Mouse (Mus musculus) embryo, embryonic 11 days (tissue): Measurements from ENCODE around the gene Sbk3.

Experiments used
- DNase-seq: peaks from one replicate; pipeline ENCODE4 v3.0.0-alpha.2; 2015

Gene Sbk3

DNA sequence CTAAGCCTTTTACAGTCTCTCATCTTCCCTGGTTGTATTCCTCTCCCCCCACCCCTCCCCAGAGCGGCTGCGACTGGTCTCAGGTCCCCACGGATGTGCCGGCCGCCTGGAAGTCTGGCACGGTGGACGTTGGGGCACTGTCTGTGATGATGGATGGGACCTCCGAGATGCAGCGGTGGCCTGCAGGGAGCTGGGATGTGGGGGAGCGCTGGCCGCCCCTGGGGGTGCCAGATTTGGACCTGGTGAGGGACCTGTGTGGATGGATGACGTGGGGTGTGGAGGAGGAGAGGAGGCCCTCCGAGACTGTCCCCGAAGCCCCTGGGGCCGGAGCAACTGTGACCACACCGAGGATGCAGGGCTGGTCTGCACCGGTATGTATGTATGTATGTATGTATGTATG lies 42.6 kb downstream of the Sbk3 start:
- no peak for DNase-seq

DNA sequence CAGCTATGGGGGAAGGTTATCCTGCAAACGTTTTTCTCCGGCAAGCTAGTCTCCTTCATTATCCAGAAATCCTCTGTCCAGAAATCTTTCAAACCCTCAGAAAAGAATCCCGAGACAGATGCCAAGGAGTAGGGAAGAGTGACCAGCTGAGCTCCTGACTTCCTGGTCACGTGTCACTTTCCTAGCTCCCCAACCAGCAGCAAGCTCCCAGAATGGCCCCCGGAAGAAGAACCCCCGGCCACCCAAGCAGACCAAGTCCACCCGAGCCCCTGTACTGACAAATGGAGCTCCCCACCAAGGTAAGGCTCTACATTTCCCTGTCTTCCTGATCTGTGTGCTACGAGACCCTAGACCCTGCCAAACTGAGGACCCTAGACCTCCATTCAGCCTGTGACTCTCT lies 43.3 kb downstream of the Sbk3 start:
- DNase-seq: no peak

DNA sequence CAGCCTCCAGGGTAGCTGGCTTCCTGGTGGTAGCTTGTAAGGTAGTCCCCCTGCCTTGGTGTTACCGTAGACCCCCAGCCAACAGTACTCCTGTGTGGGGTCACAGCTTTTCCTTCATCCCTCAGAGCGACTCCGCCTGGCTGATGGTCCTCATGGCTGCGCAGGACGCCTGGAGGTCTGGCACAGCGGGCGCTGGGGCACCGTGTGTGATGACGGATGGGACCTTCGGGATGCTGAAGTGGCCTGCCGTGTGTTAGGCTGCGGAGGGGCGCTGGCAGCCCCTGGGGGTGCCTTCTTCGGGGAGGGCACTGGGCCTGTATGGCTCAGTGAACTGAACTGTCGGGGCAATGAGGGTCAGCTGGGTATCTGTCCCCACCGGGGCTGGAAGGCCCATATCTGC lies 44.1 kb downstream of the Sbk3 start:
- no peak for DNase-seq

DNA sequence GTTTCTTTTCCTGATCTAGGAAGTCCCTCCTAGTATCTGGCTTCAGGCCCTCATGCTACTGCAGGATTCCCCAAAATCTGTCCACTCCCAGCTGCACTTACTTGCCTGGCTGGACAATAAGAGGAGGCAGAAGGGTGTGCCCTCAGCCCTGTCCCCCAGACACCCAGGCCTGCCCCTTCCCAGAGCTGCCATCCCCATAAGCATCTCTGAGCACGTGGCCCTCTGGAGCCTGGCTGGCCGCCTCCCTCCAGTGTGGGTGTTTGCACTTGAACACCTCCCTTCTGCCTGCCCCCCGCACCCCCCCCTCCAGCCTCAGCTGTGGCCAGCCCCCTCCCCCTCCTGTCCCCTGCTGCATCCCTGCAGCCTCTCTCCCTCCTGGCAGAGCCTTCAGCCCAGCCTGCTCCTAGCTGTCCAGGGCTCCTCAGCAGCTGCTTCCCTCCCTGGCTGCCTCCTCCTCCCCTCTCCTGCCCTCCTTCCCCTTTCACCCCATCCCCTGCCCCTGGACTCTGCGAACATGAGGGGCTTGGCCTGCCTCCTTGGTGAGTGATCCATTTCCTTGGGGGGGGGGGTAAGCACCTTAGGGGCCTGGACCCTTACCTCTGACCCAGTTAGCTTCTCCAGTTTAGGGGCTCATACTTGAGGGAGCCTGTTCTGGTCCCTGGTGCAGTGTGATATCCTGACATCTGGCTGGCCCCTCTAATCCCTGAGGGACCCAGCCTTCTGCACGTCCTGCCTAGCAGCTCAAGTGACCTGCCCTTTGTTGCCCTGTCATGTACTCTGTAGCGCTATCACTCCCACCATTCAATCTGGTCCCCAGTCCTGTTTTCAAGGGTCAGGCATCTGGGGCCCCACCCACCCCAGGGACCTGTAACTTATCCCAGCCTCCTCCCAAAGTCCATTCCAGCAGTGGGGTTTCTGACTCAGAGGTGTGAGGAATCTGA lies 45.3 kb downstream of the Sbk3 start, which contains the start of gene Ssc5d:
TSS of gene Ssc5d (plus strand) at position 345 of the 941 bp plus-strand sequence.
- peak; percentile 71 for DNase-seq

DNA sequence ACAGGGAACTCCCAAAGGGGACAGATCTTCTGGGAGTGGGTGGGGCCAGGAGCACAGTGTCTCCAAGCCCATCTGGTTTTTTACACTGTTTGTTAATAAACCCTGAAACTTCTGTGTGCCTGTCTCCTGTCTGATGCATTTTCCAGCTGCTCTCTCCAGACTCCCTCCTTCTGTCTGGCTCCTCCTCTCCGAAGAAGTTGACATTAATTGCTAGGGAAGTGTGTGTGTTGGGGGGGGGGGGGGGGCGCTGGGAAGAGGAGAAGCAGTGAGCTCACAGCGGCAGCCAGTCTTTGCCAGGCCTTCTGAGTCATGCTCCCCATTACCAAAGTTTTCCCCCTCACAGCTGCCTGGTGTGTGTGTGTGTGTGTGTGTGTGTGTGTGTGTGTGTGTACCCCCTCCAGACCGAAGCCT lies 46.1 kb downstream of the Sbk3 start:
- peak; percentile 63 for DNase-seq

DNA sequence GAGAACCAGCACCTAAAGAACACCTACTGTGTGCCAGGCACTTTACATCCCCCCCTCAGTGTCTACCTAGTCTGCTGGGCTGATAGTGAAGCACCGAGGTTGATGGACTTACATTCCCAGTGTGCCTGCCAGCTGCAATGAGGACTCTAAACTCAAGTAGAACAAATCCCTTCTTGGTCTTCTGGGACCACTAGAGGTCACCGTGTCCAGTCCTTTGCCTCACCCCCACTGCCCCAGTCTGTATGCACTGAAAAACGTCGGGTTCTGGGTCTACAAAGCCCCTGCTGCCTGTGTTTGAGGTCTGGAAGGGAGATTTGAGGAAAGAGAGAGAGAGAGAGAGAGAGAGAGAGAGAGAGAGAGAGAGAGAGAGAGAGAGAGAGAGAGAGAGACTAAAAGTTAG lies 46.5 kb downstream of the Sbk3 start:
- DNase-seq: peak; percentile 54

DNA sequence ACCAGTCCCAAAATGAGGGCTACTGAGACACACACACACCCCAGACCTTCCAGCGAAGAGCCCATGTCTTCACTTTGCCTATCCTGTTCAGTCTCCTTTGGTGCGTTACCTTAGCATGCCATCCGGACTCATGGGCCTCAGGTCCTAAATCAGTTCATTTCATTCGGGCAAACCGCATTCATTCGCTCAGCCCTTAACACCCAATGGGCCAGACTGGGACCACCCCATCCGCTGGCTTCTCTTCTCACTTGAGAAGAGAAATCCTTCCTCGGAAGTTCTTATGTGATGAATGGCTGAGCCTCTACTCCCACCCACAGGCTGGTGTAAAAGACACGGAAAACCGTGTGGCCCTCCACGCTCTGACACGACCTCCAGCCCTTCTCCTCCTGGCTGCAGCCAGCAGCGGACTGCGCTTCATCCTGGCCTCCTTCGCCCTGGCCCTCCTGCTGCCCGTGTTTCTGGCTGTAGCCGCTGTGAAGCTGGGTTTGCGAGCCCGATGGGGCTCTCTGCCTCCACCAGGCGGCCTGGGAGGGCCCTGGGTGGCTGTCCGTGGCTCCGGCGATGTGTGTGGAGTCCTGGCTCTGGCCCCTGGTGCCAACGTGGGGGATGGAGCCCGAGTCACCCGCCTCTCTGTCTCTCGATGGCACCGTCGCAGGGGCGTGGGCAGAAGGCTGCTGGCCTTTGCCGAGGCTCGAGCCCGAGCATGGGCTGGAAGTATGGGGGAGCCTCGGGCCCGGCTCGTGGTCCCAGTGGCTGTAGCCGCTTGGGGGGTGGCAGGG lies 47.2 kb downstream of the Sbk3 start:
- DNase-seq: peak; percentile 68

DNA sequence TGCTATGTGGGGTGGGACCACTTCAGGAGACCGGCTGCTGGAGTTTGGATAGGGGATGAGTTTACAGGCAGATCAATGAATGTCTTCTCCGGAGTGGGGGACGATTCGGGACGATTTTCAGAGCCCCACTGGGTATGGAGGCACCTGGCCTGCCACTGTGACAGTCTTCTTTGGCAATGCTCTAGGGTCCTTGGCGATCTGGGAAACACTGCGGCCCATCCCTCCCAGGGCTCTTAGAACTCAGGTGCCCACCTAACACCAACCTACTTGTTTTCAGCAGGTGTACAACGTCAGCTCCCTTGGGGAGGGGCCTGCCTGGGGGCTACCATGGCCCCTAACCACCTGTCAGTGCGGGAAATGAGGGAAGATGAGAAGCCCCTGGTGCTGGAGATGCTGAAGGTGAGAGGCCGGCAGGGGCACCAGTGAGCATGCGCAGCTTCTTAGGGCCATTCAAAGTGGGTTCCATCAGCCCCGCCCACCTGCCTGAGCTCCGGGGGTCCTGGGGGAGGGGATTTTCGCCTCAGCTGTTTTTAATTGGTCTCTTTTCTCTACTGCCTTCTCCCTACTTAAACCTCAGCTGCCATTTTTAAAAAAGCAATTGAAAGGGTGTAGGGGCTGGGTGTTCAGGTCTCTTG lies 47.9 kb downstream of the Sbk3 start:
- peak; percentile 92 for DNase-seq

DNA sequence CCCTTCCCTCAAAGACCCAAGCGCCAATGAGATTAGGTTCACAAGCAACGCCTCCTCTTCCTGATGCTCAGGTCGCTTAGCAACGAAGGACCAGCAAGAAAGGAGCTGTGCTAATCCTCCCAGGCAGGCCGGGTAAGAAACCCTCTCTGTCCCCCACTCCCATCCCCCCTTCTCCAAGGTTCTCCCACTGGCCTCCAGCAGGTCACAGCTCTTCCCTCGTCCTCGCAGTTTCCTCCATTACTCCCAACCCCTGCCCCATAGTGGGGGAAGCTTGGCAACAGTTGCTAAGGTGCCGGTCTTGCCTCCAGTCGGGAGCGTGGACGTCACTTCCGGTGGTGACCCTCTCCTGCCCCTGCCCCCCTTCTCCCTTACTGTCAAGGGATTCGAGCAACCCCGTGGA lies 48.5 kb downstream of the Sbk3 start:
- peak; percentile 92 for DNase-seq

DNA sequence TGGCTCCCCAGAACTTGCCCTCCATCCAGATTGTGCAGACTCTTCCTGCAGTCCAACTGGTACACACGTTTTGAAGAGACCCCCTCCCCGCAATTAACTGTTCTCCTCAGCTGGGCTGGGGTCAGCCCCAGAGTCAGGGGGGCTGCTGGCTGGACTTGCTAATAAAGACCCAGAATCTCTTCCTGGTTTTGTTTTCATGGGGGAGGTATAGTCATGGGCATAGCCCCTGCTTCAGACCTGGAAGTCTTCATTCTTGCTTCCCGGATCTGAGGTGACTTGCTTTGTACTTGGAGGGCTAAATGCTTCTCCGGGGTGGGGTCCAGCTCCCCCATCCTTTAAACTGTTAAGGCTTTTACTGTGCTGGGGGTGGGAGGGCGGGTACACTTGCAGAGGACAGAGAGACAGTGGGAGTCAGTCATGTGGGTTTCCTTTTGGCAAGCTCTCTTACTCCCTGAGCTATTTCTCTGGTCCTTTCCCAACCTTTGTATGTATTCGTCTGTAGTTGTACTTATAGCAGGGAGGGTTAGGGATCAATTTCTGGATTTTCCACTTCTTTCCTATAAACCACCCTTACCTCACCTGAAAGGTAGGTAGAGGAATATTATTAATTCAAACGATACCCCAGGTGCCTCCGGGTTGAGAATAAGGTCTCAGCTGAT lies 49.0 kb downstream of the Sbk3 start, which contains the start of gene Nat14:
TSS of gene Nat14 (plus strand) at position 205 of the 659 bp plus-strand sequence.
- DNase-seq: no peak

DNA sequence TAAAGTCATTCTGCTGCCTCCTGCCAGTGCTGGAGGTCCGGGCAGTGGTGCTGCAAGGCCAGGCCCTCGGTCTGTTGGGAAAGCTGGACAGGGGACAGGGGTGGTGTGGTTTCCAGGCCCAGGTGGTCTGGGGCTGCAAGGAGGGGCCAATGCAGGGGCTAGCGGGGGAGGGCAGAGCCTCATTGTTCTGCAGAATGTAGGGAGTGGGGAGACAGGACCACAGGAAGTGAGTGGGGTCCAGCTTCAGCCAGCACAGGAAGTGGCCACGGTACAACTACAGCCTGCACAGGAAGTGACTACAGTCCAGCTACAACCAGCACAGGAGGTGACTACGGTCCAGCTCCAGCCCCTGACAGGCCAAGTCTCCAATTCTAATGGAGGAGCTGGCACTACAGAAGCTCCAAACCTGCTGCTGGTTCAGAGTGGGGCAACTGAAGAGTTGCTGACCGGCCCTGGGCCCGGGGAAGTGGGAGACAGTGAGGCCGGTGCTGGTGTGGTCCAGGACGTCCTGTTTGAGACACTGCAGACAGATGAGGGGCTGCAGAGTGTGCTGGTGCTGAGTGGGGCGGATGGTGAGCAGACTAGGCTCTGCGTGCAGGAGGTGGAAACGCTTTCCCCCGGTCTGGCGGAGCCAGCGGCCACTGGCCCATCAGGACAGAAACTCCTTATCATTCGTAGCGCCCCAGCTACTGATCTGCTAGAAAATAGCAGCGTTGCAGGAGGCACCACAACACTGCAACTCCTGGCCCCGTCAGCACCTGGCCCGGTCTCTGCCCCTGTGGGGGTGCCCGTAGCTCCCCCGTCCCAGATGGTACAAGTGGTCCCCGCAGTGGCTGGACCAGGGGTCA lies 49.8 kb downstream of the Sbk3 start:
- no peak for DNase-seq

DNA sequence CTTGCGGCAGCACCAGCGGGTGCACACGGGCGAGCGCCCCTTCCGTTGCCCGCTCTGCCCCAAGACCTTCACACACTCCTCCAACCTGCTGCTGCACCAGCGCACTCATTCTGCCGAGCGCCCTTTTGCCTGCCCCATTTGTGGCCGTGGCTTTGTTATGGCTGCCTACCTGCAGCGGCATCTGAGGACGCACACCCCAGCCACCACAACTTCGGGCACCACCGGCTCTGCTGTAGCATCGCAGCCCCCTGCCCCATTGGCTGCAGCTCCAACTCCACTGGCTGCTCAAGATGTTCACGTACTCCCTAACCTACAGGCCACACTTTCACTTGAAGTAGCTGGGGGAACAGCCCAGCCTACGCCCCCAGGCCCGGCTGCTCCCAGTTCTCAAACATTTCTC lies 50.5 kb downstream of the Sbk3 start:
- no peak for DNase-seq

DNA sequence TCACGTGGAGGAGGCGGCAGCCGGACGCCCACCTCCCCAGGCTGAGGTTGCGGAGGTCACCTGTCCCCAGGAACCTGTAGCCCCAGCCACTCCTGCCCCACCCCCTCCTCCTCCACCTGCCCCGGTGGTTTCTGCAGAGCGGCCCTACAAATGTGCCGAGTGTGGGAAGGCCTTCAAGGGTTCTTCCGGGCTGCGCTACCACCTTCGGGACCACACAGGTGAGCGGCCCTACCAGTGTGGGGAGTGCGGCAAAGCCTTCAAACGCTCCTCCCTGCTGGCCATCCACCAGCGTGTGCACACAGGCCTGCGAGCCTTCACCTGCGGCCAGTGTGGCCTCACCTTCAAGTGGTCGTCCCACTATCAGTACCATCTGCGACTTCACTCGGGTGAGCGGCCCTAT lies 51.0 kb downstream of the Sbk3 start:
- no peak for DNase-seq

DNA sequence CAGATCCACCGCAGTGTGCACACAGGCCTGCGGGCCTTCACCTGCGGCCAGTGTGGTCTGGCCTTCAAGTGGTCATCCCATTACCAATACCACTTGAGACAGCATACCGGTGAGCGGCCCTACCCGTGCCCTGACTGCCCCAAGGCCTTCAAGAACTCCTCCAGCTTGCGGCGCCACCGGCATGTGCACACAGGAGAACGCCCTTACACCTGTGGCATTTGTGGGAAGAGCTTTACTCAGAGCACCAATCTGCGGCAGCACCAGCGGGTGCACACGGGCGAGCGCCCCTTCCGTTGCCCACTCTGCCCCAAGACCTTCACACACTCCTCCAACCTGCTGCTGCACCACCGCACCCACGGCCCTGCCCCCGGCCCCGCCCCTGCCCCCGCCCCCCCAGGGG lies 51.9 kb downstream of the Sbk3 start:
- no peak for DNase-seq

DNA sequence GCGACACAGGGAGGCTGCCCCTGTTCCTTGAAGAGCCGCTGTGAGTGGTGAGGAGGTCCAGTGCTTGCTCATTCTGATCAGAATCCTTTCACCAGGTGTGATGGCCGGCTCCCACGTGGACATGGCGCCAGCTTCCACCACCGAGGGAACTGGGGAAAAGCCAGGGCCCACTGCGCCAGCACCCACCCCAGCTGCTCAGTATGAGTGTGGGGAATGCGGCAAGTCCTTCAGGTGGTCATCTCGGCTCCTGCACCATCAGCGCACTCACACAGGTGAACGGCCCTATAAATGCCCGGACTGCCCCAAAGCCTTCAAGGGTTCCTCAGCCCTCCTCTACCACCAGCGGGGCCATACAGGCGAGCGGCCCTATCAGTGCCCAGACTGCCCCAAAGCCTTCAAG lies 52.3 kb downstream of the Sbk3 start:
- no peak for DNase-seq

DNA sequence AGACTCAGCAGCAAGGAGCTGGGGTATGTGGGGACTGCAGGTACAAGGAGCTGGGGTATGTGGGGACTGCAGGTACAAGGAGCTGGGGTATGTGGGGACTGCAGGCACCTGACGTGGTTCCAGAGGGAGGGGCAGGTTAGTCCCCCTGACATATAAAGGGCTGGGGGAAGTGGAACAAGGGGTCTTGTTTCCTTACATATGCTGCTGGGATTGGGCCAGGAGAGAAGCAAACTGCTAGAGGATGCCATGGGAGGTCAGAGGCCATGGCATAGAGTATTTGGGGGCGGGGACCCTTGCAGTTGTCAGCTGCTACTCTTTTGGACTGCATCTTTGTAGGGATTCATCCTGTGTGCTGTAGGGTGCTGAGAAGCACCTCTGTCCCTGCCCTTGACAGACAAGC lies 53.5 kb downstream of the Sbk3 start:
- no peak for DNase-seq

DNA sequence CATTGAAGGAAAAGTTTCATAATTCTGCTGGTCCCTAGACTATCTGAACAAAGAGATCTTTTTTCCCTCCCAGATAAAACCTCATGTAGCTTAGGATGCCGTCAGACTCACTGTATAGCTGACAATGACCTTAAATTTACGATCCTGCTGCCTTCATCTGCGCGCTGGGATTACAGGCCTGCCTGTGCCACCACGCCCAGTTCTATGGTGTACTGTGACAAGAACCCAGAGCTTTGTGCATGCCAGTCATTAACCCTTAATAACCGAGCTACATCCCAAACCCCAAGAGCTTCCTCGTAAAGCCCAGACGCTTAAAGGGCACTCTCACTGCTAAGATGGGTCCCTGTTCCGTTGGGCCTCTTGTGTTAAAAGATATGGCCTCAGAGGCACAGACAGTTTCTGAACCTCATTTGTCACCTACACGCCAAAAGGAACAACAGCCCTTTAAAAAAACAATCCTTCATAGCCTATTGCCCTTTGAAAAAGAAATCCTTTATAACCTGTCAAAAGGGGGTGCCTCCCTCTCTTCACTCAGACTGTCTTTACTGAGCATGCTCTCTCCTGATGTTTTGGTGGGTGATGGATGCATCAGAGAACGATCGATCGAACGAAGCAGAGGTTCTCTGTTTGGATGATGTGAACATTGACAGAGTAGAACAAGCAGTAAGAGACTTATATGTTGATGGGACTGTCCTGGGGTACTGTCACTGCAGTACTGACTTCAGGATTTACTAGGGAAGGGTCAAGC lies 55.1 kb downstream of the Sbk3 start:
- peak; percentile 57 for DNase-seq
